Mouse (Mus musculus): ENCODE measurements around the gene Mgat5. TPM values are rescaled to one million over a fixed set of nuclear protein-coding genes. Genes with fewer than 3 reads are reported as not detected.

The Mgat5 gene
- polyA plus RNA-seq, 1 experiment, result 22.7 TPM

DNA sequence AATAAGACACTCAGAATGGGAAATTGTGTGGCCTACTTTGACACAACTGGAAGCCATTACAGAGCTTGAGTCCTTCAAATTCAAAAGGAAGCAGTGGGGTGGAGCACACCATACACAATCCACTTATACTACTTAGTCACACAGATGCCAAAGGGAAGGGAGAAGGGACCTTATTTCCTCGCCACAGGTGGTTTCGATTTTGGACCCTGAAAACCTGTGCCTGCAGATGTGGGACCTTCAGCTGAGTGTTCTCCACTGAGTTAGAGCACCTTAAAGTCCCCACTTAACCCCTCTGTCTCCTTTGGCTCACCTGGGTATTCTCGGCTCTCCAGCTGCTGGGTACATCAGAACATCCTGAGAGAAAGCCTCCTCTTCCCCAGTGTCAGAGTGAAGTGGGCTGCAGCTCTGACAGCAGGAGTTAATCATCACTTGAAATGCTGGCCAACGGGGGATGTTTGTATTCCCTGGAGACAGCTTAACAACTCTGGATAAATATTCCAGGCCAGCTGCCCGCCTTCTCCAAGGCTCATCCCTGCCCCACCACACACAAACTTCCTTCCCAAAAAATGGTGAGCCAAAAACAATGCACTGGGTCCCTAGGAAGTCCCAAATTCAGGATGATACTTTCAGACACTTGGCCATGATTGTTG lies 240.1 kb downstream of the Mgat5 start:
- H3K4me1 ChIP-seq (ENCODE audit: control insufficient read depth, insufficient read depth, low read length), result no peaks in the 10 kb centered on the region
- TF ChIP-seq CTCF (IDR thresholded peaks at IDR 0.05; ENCODE audit: low read depth, low read length), result no peak
- no peak for TF ChIP-seq POLR2A (IDR thresholded peaks at IDR 0.05; ENCODE audit: borderline replicate concordance, low read depth, low read length)

GRCm38 (mm10) chr1:127453397-127453796 lies 248.6 kb downstream of the Mgat5 start:
- no peak overlapping the region for H3K4me3 ChIP-seq (ENCODE audit: insufficient read depth, low read length)
- H3K4me1 ChIP-seq (ENCODE audit: control insufficient read depth, insufficient read depth, low read length), result no peaks in the 10 kb centered on the region
- TF ChIP-seq POLR2A (IDR thresholded peaks at IDR 0.05; ENCODE audit: borderline replicate concordance, low read depth, low read length) (no peak), CTCF (IDR thresholded peaks at IDR 0.05; ENCODE audit: low read depth, low read length) (no peak)
- no peak overlapping the region for H3K27ac ChIP-seq (ENCODE audit: insufficient read depth, low read depth, low read length)

More for the DNA sequence above, 240.1 kb downstream of the Mgat5 start:
- Histone ChIP-seq H3K4me3 (ENCODE audit: insufficient read depth, low read length) (no peak overlapping the region), H3K27ac (ENCODE audit: insufficient read depth, low read depth, low read length) (no peak overlapping the region)

DNA sequence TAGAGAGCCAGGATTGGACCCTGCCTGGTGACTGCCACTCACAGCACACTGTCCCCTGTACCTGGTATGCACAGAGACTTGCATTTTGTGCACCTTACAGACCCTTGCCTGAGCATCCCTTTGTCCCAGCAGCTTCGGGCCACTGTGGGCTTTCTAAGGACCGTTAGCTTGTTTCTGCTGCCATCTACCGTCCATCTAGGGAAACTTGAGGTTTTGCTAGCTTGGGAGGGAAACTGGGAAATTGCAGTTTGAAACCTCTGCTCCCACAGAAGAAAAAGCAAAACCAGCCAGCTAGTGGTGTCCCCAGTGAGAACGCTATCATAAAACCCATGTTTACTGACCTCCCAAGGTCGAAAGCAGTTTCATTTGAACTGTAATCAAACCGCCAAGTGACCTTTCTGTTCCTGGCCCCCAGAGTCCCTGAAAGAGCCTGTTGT lies 254.2 kb downstream of the Mgat5 start:
- Histone ChIP-seq H3K27ac (ENCODE audit: insufficient read depth, low read depth, low read length) (no peak overlapping the region), H3K4me3 (ENCODE audit: insufficient read depth, low read length) (no peak overlapping the region), H3K4me1 (ENCODE audit: control insufficient read depth, insufficient read depth, low read length) (no peaks in the 10 kb centered on the region)
- TF ChIP-seq POLR2A (IDR thresholded peaks at IDR 0.05; ENCODE audit: borderline replicate concordance, low read depth, low read length) (no peak), CTCF (IDR thresholded peaks at IDR 0.05; ENCODE audit: low read depth, low read length) (peak; percentile 48)

DNA sequence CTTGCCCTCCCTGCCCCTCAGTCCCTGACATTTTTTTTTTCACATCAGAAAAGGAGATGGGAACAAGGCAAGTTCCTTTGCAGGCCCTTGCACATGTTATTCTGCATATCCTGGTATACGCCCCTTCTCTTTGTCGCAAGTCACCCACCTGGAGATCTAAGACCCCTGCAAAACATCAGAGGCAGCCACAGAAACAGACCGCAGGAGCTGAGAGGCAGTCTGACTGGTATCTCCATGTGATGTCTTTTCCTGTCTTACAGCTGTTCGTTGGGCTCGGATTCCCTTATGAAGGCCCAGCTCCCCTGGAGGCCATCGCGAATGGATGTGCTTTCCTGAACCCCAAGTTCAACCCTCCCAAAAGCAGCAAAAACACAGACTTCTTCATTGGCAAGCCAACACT lies 254.8 kb downstream of the Mgat5 start:
- Histone ChIP-seq H3K4me3 (ENCODE audit: insufficient read depth, low read length) (no peak overlapping the region), H3K27ac (ENCODE audit: insufficient read depth, low read depth, low read length) (no peak overlapping the region), H3K4me1 (ENCODE audit: control insufficient read depth, insufficient read depth, low read length) (no peaks in the 10 kb centered on the region)
- TF ChIP-seq POLR2A (IDR thresholded peaks at IDR 0.05; ENCODE audit: borderline replicate concordance, low read depth, low read length), result no peak
- TF ChIP-seq CTCF (IDR thresholded peaks at IDR 0.05; ENCODE audit: low read depth, low read length), result no peak

- H3K4me1 ChIP-seq (ENCODE audit: control insufficient read depth, insufficient read depth, low read length), result no peaks in the 10 kb centered on the region
- TF ChIP-seq POLR2A (IDR thresholded peaks at IDR 0.05; ENCODE audit: borderline replicate concordance, low read depth, low read length) (no peak), CTCF (IDR thresholded peaks at IDR 0.05; ENCODE audit: low read depth, low read length) (no peak)
- H3K4me3 ChIP-seq (ENCODE audit: insufficient read depth, low read length), result no peak overlapping the region
- no peak overlapping the region for H3K27ac ChIP-seq (ENCODE audit: insufficient read depth, low read depth, low read length)
Measured at GRCm38 (mm10) chr1:127461017-127461416, 256.2 kb downstream of the Mgat5 start.

- H3K4me1 ChIP-seq (ENCODE audit: control insufficient read depth, insufficient read depth, low read length), result peaks cover 4% of the 10 kb centered on the region
- TF ChIP-seq POLR2A (IDR thresholded peaks at IDR 0.05; ENCODE audit: borderline replicate concordance, low read depth, low read length), result no peak
- TF ChIP-seq CTCF (IDR thresholded peaks at IDR 0.05; ENCODE audit: low read depth, low read length), result no peak
- no peak overlapping the region for H3K4me3 ChIP-seq (ENCODE audit: insufficient read depth, low read length)
- no peak overlapping the region for H3K27ac ChIP-seq (ENCODE audit: insufficient read depth, low read depth, low read length)
Measured at GRCm38 (mm10) chr1:127464041-127464440, 259.2 kb downstream of the Mgat5 start.

DNA sequence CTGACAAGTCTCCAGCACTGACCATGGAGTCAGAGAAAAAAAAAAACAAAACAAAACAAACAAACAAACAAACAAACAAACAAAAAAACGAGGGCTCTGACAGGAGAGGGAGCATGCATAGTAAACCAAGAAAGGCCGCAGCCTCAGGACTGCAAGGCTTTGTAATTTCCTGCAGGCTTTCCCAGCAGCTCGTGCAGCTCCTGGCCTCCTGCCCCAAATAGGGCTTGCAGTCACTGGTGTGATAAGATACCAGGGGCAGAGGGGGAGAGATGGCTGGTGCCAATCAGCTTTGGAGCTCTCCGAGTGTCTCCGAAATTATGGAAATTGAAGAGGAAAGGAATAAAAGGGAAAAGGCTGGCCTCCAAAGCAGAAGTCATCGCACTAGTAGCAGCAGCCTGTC lies 260.5 kb downstream of the Mgat5 start:
- Histone ChIP-seq H3K27ac (ENCODE audit: insufficient read depth, low read depth, low read length) (no peak overlapping the region), H3K4me3 (ENCODE audit: insufficient read depth, low read length) (no peak overlapping the region), H3K4me1 (ENCODE audit: control insufficient read depth, insufficient read depth, low read length) (peaks cover 14% of the 10 kb centered on the region)
- TF ChIP-seq CTCF (IDR thresholded peaks at IDR 0.05; ENCODE audit: low read depth, low read length) (no peak), POLR2A (IDR thresholded peaks at IDR 0.05; ENCODE audit: borderline replicate concordance, low read depth, low read length) (no peak)

GRCm38 (mm10) chr1:127467238-127467637 lies 262.4 kb downstream of the Mgat5 start:
- Histone ChIP-seq H3K4me1 (ENCODE audit: control insufficient read depth, insufficient read depth, low read length) (peaks cover 14% of the 10 kb centered on the region), H3K27ac (ENCODE audit: insufficient read depth, low read depth, low read length) (no peak overlapping the region), H3K4me3 (ENCODE audit: insufficient read depth, low read length) (no peak overlapping the region)
- no peak for TF ChIP-seq POLR2A (IDR thresholded peaks at IDR 0.05; ENCODE audit: borderline replicate concordance, low read depth, low read length)
- no peak for TF ChIP-seq CTCF (IDR thresholded peaks at IDR 0.05; ENCODE audit: low read depth, low read length)

GRCm38 (mm10) chr1:127470175-127470574 lies 265.4 kb downstream of the Mgat5 start:
- no peak overlapping the region for H3K4me3 ChIP-seq (ENCODE audit: insufficient read depth, low read length)
- peaks cover 14% of the 10 kb centered on the region for H3K4me1 ChIP-seq (ENCODE audit: control insufficient read depth, insufficient read depth, low read length)
- TF ChIP-seq POLR2A (IDR thresholded peaks at IDR 0.05; ENCODE audit: borderline replicate concordance, low read depth, low read length) (no peak), CTCF (IDR thresholded peaks at IDR 0.05; ENCODE audit: low read depth, low read length) (no peak)
- H3K27ac ChIP-seq (ENCODE audit: insufficient read depth, low read depth, low read length), result 0 out of 2 replicates have a peak overlapping the region, but pooled peaks have one; percentile 9

DNA sequence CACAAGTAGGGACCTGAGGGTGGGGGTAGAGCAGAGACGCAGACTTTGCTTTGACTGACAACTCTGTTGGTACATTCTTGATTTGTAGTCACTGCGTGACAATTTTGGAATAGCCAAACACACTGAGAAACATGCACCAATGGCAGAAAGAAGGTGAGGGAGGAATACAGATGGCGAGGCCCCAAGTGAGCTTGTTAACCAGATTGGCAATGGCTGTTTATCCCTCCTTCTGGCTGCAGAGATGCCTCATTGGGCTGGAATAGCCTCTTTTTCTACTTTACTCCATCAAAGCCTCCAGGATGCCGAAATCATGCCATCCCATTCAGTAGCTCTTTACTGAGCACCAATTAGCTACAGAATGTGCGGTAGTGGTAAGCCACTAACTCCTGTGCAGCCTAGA lies 270.9 kb downstream of the Mgat5 start:
- no peaks in the 10 kb centered on the region for H3K4me1 ChIP-seq (ENCODE audit: control insufficient read depth, insufficient read depth, low read length)
- H3K4me3 ChIP-seq (ENCODE audit: insufficient read depth, low read length), result no peak overlapping the region
- H3K27ac ChIP-seq (ENCODE audit: insufficient read depth, low read depth, low read length), result no peak overlapping the region
- TF ChIP-seq POLR2A (IDR thresholded peaks at IDR 0.05; ENCODE audit: borderline replicate concordance, low read depth, low read length), result no peak
- TF ChIP-seq CTCF (IDR thresholded peaks at IDR 0.05; ENCODE audit: low read depth, low read length), result no peak
